Mouse (Mus musculus) urinary bladder, adult 2 months (tissue): Measurements from ENCODE around the gene Pim1. TPM values are rescaled to one million over a fixed set of nuclear protein-coding genes. Genes with fewer than 3 reads are reported as not detected.
"Not testable (repeated sequence)": the region's sequence is repeated elsewhere in the genome, so short reads cannot be mapped to it uniquely, and the experiment has no call there.

ENCODE experiments used
- DNase-seq: peaks from one replicate; pipeline ENCODE4 v3.0.0; 2022; ENCODE audit warnings: low spot score
- polyA plus RNA-seq: library from polyadenylated mRNA; depleted of rRNA; stranded (reverse); fragments of >200 nt; gene quantifications from 2 replicates; pipeline ENCODE4 v1.2.3, GENCODE M21; 2012; rRNA removed

Gene Pim1
- 21.2 and 24.4 TPM in 2 replicates for polyA plus RNA-seq

DNA sequence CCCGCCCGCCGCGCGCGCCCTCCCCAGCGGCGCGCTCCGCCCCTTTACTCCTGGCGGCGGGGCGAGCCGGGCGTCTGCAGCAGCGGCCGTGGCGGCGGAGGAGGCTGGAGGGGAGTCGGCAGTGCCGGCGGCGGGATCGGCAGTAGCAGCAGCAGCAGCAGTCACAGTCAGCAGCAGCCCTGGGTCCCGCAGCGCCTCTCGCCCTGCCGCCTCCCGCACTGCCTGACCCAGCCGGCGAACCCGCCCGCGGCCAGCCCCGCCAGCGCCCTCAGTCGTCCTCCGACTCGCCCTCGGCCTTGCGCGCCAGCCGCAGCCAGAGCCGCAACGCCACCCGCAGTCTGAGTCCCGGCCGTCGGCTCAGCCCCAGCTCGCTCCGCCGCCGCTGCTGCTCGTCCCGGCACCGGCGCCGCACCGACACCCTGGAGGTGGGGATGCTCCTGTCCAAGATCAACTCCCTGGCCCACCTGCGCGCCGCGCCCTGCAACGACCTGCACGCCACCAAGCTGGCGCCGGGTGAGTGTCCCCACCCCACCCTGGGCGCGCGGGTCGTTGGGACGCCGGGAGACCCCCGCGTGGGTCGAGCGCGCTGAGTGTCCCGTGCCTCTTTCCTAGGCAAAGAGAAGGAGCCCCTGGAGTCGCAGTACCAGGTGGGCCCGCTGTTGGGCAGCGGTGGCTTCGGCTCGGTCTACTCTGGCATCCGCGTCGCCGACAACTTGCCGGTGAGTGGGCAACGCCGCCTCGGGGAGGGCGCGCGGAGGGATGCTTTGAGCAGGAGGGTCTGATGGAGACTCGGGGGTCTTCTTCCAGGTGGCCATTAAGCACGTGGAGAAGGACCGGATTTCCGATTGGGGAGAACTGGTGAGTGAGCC, at the start of gene Pim1:
TSS of gene Pim1 (plus strand) at position 41 of the 869 bp plus-strand sequence.
- DNase-seq: no peak

DNA sequence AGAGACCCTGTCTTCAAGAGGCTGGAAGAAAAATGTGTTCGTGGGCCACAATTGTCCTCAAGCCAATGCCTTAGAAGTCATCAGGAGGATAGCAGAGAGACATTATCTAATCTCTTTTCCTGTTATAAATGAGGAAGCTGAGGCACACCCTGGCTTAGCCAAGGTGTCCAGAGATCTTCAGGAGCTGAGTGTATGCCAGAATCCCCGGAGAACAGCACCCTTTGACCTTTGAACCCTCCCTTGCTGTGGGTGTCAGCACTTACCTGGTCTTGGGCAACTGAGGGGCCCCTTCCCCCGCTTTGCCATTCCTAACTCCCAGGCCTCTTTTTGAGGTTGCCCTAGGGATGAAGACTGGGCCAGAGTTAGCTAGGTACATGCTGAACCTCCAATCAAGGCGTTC, 49.0 kb upstream of the Pim1 start:
- DNase-seq: no peak

DNA sequence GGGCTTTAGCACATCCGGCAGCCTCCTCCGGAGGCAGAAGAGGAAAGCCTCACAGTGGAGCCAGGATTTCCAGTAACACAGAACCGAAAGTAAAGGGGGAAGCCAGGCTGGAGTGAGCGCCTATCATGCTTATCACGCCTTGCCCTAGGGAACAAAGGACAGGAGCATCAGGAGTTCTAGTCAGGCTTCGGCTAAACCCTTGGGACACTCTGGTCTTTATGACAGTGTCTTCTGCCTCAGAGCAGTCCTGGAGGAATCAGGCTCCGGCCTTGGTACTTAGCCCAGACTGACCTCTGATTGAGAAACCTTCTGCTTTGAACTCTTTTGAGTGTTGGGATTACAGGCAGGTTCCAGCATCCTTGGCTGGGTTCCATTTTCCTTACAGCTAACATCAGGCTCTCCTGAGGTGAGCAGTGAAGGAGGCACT, 48.4 kb upstream of the Pim1 start:
- DNase-seq: no peak

DNA sequence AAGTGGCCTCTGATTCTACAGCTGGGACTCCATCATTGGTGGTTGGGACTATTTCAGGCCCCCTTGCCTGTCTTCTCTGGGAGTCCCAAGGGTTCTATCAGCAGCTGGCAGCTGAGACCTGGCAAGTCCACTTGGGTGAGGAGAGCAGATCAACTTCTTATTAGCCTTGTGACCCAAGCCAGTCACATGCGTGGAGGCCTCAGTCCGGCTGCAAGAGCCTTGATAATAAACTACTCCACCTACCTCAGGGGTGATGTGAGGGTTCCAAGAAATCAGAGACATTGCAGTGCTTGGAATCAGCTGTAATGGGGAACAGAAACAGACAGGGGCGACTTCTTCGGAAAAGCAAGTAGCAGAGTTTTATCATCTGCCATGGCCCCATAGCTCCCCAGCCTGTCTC, 46.8 kb upstream of the Pim1 start:
- no peak for DNase-seq

DNA sequence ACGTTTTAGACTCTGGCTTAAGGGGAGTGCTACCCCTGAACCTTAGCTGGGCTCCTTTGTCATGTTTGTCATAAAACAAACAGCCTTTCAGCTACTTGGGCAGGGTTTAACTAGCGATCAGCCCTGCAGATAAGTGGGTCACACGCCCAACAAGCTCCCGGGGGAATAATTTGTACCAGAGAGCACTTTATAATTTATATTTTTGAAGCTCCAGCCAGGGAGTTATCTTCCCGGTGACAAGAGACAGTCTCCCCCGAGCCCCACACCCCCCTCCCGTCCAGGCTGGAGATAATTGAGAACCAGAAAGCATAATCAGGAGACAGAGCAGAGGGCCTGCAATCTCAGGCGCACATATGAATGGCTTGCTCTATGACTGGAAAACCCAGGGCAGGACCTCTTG, 45.5 kb upstream of the Pim1 start:
- DNase-seq: no peak

DNA sequence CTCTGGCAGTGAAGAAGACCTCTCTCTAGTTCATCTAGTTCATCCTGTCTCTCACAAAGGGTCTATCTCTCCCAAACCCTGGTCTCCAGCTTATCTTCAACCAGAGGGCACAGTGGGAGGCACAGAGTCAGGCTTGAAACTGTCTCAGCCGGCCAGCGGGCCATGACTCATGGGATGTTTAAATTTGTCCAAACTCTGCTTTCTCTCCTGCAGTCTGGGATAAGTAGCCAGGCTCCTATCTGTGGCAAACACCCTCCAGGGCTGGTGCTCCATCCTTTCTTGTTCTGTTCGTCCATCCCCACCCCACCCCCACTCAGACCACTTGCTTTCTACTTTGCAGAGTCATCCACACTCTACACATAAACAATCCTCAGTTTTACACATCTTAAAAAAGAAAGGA, 43.2 kb upstream of the Pim1 start:
- DNase-seq: no peak

DNA sequence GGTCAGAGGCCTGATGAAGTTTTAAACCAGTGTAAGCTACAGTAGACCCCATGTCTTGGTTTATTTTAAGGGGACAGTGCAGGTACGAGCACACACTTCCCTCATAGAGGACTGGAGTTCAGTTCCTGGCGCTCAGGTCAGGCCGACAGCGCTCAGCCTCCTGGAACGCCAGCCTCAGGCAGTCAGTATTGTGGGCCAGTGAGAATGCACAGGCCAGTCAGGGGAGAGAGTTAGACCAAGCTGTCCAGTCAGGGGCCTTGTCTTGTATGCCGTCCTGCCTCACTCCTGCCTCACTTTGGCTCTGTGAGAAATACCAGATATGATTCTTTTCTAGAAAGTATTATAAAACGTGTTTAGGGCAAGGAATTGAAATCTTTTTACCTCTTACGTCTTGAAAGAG, 42.5 kb upstream of the Pim1 start:
- no peak for DNase-seq

DNA sequence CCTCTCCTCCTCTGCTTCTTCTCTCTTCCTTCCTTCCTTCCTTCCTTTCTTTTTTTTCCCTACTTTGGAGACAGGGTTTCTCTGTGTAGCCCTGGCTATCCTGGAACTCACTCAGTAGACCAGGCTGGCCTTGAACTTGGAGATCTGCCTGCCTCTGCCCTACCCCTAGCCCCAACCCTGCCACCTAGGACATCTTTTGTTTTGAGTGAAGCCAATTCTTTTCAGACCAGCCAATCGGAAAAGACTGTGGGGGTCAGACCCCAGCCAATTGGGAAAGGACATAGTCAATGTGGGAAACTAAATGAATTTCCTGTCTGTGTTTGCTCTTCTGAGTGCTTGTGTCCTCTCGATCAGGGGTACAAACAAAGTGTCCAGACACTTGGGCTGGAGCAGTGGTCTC, 42.0 kb upstream of the Pim1 start:
- DNase-seq: no peak

DNA sequence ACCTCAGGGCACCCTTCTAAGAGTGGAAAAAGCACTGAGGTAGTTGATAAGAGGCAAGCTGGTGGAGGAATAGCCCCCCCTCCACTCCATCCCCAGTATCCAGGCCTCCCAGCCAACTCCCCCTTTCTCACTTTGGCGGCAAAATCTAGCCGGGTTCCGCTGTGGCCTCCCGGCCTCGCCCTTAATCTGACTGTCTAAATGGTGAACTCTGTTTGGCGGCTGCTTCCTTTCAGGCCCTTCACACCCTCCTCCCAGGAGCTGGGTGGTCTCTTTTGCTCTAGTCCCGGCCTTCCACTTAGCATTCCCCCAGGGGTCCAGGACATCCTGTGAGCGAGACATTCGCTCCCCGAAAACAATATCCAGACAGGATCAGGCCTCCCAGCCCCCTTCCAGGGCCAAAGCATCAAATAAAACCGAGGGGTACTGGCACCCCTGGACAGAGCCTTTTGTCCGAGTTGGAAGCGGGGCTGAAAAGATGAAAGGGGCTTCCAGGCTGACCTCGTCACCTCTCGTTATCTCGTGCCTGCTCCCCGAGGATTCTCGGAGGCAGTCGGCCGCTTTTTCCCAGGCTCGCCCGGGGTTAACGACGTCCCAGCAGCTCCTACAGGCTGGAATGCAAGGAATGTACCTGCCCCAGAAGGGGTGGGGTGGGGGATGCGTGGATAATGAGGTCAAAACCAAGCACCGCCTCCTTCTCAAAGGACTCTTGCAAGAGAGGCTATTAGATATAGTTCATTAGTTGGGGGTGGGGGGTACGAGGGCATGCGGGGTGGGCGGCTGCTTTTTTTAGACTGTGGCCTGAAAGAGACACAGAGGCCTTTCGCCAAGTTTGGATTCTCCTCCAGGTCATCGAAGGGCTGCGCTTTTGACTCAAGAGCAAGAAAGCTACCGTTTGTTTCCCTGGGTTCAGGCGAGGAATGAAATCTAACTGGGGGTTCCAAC, 39.4 kb upstream of the Pim1 start:
- DNase-seq: no peak

DNA sequence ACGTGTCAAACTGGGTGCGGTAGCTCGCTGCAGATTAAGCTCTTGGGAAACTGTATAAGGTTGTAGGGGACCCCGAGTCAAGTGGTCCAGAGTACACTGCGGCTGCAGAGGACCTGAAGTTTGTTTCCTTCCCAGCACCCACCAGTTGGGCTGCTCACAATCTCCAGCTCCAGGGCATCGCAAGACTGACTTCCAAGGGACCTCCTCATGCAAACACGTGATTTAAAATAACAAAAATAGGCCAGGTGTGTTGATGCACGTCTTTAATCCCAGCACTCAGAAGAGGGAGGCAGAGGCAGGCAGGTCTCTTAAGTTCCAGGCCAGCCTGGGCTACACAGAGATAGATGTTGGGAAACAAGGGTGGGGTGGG, 38.7 kb upstream of the Pim1 start:
- no peak for DNase-seq

DNA sequence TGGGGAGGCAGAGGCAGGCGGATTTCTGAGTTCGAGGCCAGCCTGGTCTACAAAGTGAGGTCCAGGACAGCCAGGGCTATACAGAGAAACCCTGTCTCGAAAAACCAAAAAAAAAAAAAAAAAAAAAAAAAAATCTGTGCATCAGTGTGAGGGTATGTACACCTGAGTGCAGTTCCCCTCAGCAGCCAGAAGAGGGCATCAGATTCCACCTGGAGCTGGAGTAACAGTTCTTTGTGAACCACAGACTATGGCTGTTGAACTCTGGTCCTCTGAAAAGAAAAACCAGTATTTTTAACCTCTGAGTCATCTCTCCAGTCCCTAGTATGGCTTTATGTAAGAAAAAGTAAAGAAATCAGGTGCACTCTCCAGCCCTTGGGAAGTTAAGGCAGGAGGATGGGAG, 36.4 kb upstream of the Pim1 start:
- not testable (repeated sequence) for DNase-seq

DNA sequence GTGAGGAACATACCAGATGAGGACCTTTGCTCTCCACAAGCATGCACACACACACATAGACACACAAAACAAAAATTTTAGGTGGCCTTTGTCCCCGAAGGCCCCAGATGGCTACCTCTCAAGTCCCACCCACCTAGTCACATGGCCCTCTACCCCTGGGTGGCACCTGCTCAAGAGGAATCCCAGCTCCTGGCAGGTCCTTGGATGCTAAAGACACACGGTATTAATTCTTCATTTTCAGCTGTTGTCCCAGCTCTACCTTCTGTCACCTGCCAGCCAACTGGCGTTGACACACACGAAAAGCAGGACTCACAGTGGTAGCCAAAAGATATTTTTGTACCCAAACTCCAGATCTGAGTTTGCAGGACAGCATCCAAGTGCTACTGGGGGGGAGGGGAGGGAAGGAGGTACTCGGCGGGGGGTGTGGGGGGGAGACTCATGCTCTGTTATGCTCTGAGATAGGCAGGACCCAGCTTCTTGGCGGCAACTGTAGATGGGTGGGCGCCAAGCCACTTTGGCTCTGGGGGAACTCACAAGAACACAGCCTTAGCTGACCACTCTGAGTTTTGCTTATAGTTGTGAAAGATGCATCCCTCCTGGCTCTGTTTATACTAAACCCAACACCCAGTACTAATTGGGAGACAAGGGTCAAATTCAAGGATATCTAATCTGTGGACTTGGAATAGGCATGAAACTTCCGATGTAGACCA, 35.0 kb upstream of the Pim1 start:
- DNase-seq: no peak

DNA sequence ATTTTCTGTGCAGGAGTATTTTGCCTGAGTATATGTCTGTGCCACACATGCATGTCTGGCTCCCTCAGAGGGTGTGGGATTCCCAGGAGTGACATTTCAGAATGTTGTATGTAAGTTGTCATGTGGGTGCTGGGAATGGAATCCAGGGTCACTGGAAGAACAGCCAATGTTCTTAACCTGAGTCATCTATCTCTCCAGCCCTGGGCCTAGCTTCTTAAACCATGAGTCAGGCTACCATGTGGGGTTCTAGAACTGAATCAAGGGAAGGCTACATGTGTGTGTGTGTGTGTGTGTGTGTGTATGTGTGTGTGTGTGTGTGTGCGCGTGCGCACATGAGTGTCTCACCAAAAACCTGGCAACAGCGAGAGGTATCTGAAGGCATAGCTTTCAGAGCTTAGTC, 34.1 kb upstream of the Pim1 start:
- no peak for DNase-seq

DNA sequence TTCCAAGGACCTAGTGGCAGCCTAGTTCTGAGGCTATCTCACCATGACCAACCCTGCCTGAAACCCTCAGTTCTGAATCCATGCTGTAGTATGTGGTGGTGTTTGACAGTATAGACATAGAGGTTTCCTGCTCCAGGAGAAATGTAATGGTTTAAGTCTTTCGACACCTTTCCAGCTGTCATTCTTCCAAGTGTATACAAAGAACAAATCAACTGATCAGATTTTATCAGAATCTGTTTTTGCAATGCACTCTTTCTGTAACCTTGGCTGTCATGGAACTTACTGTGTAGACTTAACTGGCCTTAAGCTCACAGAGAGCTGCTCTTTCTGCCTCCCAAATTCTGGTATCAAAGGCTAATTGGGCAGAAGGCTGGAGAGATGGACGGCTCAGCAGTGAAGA, 33.6 kb upstream of the Pim1 start:
- no peak for DNase-seq

DNA sequence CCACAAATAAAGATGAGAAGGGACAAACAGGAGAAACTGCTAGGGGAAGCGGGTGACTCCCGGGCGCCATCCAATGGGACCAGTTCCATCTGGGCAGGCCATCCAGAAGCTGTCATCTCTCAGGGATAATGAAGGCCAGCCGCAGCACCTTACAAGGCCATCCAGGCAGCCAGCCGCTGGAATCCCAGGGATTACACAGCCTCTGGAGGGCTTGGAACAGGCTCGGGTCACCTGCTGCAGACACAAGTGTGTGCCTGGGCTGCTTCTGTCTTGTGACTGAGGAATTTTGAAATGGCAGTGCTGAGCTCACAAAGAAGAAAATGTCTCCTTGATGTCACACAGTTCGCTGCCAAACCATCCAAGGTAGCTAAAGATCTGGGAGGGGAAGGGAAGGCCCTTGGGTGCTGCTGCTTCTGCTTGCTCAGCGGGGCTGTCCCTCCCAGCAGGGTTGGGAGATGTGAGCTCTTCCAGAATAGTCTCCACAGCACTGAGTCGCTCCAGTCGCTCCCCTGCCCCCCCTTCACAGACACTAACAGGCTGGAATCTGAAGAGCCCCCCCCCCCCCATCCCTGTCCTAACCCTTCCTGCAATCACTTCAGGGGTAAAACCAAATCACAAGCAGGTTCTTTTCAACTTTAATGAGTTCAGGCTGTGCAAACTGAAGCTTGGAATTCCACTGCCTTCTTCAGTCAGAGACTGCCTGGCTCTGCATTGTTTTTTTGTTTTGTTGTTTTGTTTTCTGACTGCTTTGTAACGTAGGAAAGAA, 32.6 kb upstream of the Pim1 start:
- DNase-seq: no peak

DNA sequence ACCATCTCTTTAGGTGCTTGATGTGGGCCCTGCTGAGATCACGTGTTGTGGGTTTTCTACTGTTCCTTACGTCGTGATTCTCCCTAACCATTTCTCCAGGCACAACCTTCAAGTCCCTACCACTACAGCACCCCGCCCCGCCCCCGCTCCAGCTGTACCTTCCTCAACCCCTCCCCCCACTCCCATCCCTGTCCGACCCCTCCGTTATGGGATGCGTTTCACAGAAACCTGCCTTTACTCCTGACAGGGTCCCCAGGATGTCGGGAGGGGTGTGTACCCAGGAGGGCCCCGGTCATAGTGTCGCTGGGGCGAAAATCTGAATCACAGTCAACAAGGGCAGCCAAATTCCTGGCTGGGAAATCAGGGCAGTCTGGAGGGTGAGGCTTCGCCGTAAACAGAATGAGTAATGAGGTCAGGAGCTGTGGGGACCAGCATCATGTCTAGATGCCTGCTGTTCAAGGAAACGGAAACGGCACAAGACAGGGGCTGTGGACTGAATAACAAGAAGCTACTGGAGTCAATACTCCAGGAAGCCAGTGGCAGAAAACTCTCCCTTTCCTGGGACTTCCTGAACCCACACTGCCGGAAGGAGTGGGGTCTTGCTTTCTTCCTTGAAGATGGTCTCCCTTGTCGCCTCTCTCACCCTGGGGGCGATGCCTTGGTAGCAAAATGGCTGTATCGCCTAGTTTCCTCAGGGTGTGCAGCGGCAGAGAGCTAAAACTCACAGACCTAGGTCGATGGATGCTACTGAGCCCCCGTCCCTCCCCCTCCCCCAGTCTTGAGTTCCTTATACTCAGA, 31.0 kb upstream of the Pim1 start:
- DNase-seq: no peak

DNA sequence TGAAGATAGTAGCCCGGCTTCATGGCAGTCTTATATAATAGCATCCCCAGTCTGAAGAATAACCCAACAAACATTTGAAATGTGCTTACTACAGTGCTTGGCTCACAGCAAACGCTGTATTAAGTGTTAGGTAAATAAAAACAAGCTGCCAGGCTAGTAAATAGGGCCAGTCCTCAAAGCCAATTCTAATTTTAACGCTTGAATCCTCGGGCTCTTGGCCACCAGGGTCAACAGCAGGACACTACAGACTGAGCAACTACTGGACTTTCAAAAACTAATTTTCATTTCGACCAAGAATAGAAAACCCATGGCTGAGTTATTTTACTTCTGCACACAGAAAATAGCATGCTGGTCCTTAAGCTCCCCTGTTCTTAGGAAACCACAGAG, 30.4 kb upstream of the Pim1 start:
- DNase-seq: no peak

DNA sequence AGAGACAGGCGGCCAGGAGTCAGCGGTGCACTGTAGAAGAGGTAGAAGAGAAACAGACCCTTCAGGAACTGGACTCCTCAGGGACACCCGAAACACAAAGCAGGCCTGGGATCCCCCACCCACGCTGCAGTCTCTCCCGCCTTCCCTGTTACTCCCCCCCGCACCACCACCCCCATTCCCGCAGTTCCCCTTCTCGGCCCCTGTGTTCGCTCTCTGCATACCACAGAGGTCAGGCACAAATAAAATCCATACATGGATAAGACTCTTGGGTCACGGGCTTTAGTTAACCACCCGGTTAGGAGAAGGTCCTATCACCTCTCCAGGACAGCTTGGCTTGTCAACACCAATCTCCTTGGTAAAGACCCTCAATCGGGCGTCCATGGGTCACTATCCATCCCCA, 26.9 kb upstream of the Pim1 start:
- DNase-seq: no peak

DNA sequence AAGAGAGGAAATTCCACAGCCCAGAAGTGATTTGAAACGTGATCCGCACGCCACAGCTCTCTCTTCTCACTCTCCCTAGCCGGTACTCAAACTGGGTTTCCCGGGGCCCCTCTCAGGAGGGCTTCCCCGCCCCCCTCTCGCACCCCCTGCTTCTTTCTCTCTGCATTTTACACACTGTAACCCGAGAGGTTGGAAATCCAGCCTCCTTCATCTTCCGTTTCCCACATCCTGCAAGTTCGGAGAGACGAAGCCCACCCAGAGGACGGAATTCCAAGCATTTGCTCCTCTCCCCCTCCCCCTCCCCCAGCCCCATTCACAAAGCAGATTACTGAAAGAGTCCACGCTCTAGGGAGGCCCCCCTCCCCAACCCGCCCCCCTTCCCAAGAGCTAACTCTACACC, 26.5 kb upstream of the Pim1 start:
- no peak for DNase-seq

DNA sequence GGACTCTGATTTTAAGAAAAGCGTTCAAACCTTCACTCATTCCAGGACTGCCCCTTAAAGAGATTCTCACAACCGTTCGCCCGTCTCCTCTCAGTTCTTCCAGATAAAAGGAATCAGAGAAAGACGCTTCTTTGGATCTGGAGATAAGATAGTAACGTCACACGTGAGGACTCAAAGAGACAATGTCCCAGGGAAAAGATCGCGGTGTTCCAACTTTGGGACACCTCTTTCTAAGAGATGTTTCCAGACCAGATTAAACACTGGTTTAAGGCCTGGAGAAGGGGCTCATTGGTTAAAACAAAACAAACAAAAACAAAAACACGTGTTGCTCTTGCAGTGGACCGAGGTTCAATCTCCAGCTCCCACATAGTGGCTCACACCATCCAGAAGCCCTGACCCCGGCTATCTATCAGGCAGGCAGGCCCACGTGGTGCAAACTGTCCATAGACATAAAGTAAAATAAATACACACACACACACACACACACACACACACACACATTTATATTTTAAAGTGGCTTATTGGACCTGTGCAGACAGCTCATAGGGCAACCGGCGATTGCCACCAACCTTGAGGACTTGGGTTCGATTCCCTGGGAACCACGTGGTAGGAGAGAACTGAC, 25.9 kb upstream of the Pim1 start:
- no peak for DNase-seq
